Mouse (Mus musculus) cerebellum, adult 18-20 months (tissue): ENCODE measurements at regions not wholly inside any gene's neighbourhood (a gene's known extent, or its start where the extent isn't known, plus 50 kb on each side); places are given as distances from the start of the nearest gene placed in this dataset.

Experiments used
- DNase-seq, 2 experiments: peaks; one replicate each; pipeline ENCODE4 v3.0.0; 2021

- DNase-seq, result no peak
These were observed 233.7 kb upstream of the Isx start for GRCm38 (mm10) chr8:74639276-74639675.

- DNase-seq, result no peak
These were observed 232.3 kb upstream of the Isx start for GRCm38 (mm10) chr8:74640636-74641035.

- peak; percentile 33 to 52 for DNase-seq
These were observed 213.0 kb upstream of the Isx start for GRCm38 (mm10) chr8:74659950-74660349.

GRCm38 (mm10) chr8:74688342-74688741, 184.6 kb upstream of the Isx start:
- DNase-seq, result no peak

GRCm38 (mm10) chr8:74696001-74696400, 177.0 kb upstream of the Isx start:
- no peak for DNase-seq

GRCm38 (mm10) chr8:74697317-74697716, 175.7 kb upstream of the Isx start:
- no peak for DNase-seq

GRCm38 (mm10) chr8:74712617-74713016, 160.4 kb upstream of the Isx start:
- no peak for DNase-seq

GRCm38 (mm10) chr8:74716030-74716429, 156.9 kb upstream of the Isx start:
- no peak for DNase-seq

GRCm38 (mm10) chr8:74764728-74765127, 108.2 kb upstream of the Isx start:
- no peak for DNase-seq

- no peak for DNase-seq
These were observed 97.4 kb upstream of the Isx start for GRCm38 (mm10) chr8:74775549-74775948.

GRCm38 (mm10) chr8:74781087-74781486, 91.9 kb upstream of the Isx start:
- DNase-seq, result no peak

GRCm38 (mm10) chr8:74808685-74809084, 64.3 kb upstream of the Isx start:
- no peak for DNase-seq

GRCm38 (mm10) chr8:74810054-74810453, 62.9 kb upstream of the Isx start:
- no peak for DNase-seq

GRCm38 (mm10) chr8:74818434-74818833, 54.5 kb upstream of the Isx start:
- DNase-seq, result no peak

GRCm38 (mm10) chr8:74820716-74821115, 52.3 kb upstream of the Isx start:
- no peak for DNase-seq

- DNase-seq, result no peak
These were observed 50.7 kb upstream of the Isx start for GRCm38 (mm10) chr8:74822288-74822687.
